Mouse (Mus musculus) adrenal gland, adult 2 months (tissue): ENCODE data around the gene Gm20388. TPM values are rescaled to one million over a fixed set of nuclear protein-coding genes. Genes with fewer than 3 reads are reported as not detected.
A peak's percentile ranks its signal among the peaks of the same experiment; 100 is the strongest.

Source experiments
- DNase-seq: peaks from one replicate; pipeline ENCODE4 v3.0.0; 2021
- polyA plus RNA-seq: library from polyadenylated mRNA; depleted of rRNA; stranded (reverse); fragments of >200 nt; gene quantifications from 2 replicates; pipeline ENCODE4 v1.2.3, GENCODE M21; 2012
- total RNA-seq, 2 experiments: library from RNA; stranded (reverse); gene quantifications; 2 replicates each; pipeline ENCODE4 v1.2.3; 2021

Gene Gm20388
- total and polyA plus RNA-seq, 3 experiments, result 5.9 to 50.1 (median 9.9) TPM

DNA sequence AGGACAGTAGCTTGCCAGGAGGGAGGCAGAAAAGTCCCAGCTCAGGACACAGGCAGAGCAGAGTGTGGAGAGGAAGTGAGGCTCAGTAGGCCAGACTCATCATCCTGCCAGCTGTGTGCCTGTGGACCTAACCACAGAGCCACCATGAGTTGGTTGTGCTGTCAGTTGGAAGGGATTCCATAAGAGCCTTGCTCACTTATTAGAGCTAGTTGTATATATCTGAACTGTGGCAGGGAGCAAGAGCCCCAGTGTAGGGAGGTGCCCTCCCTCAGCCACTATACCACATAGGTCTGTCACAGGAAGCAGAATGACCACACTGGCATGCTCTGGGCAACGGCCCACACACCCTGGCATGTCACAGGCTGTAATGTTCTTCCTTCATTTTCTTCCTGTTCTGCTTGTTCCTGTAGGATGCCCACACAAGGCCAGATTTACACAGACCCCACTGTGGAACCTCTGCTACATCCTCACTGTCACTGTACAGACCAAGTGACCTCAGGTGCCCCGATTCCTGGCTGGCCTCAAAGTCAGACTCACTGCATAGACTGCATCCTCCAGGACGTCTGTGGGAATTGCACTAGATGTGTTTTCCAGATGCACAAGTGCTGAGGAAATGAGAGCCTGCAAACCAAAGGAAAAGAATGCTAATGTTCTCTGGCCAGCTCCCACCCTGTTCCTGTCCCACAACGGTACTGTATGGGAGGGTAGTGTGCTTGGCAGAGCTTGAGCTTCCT lies 4155.9 kb downstream of the Gm20388 start:
- DNase-seq, result no peak

DNA sequence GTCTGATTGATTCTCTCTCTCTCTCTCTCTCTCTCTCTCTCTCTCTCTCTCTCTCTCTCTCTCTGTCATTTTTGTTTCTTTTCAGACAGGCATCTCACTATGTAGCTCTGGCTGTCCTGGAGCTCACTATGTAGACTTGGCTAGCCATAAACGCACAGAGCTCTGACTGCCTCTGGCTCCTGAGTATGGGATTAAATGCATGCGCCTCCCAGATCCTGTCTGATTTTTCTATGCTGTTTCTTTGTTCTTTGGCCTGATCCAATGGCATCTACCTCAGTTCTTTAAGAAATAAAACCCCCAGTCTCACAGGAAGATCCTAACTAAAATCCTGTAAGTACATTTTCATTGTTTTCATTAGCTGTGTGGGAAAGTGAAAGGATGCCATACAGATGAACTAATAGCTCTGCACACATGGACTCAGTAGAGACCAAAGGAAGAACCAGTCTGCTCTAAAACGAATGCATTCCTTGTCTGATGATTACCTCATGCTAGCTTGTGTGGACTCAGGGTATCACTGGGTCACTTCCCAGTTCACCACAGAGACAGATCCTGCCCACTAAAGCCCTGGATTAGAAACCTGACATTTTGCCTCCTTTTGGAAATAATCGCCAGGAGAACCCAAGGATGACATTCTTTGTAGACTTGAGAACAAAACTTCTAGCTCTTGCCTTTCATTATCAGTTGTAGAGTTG lies 4156.6 kb downstream of the Gm20388 start:
- no peak for DNase-seq

GRCm38 (mm10) chr8:124070363-124071324 lies 4160.0 kb downstream of the Gm20388 start:
- DNase-seq, result no peak

- DNase-seq, result no peak
These were observed 4165.3 kb downstream of the Gm20388 start for GRCm38 (mm10) chr8:124075977-124076376.

GRCm38 (mm10) chr8:124076416-124076815 lies 4165.8 kb downstream of the Gm20388 start:
- no peak for DNase-seq

GRCm38 (mm10) chr8:124077377-124077776 lies 4166.7 kb downstream of the Gm20388 start:
- no peak for DNase-seq

DNA sequence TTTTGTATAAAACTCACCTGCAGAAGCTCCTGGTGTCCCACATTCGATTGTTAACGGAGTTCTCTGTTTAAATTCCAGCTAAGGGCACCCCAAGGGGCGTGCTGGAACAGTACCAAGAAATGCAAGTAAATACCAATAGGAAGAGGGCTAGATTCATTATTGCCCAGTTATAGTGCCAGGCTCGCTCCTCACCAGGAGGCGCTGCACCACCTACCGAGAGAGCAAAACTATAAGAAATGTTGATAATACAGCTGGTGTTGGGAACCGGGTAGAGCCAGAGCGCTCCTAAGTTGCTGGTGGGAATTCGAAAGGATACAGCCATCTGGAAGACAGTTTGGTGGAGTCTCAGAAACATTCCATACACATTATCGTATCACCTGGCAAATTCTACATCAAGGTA lies 4167.4 kb downstream of the Gm20388 start:
- DNase-seq, result no peak

- no peak for DNase-seq
These were observed 4168.3 kb downstream of the Gm20388 start for GRCm38 (mm10) chr8:124078969-124079368.

- DNase-seq, result peak; percentile 16
These were observed 4170.1 kb downstream of the Gm20388 start for GRCm38 (mm10) chr8:124080467-124081326.

DNA sequence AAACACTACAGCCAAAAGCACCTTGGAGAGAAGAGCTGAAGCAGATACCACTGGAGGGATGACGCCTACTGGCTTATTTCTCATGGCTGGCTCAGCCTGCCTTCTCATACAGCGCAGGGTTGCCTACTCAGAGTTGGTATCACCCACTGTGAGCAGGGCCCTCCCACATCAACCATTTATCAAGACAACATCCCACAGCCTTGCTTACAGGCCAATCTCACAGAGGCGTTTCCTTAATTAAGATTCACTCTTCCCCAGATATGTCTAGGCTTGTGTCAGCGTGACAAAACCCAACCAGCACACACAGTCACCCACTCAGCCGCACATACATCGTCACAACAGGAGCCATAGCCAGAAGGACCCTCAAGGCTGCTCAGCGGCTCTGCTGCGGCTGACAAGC lies 4172.0 kb downstream of the Gm20388 start:
- no peak for DNase-seq

- no peak for DNase-seq
These were observed 4173.0 kb downstream of the Gm20388 start for GRCm38 (mm10) chr8:124083611-124084010.

- no peak for DNase-seq
These were observed 4175.0 kb downstream of the Gm20388 start for GRCm38 (mm10) chr8:124085668-124086067.

GRCm38 (mm10) chr8:124088092-124088613 lies 4177.5 kb downstream of the Gm20388 start:
- DNase-seq, result no peak

- DNase-seq, result no peak
These were observed 4178.4 kb downstream of the Gm20388 start for GRCm38 (mm10) chr8:124089016-124089415.

DNA sequence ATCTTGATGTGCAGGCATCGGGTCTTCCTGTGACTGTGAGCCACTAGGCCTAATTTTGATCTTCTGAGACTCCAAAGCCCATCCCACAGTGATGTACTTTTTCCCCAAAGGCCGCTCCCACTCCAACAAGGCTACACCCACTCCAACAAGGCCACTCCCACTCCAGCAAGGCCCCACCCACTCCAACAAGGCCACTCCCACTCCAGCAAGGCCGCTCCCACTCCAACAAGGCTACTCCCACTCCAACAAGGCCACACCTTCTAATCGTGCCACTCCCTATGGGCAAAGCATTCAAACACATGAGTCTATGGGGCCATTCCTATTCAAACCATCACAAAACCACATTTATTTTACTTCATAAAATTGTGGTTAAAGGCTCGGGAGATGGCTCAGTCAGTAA lies 4179.8 kb downstream of the Gm20388 start:
- DNase-seq, result no peak

GRCm38 (mm10) chr8:124098953-124099622 lies 4188.4 kb downstream of the Gm20388 start:
- DNase-seq, result no peak

DNA sequence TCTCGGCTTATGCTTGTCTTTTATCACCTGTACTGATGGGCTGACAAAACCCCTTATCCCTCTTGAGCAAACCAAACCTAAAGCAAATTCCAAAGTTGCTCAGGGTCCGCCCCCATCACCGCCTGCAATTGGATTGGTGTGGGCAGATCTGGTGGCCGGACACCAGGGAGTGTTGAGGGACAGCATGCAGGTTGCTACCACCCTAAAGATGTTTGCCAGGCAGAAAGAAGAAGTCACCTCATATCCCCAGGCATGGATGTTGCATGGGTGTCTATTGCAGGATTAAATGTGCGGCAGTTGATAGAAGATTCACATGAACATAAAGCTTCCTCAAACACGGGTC lies 4189.0 kb downstream of the Gm20388 start:
- no peak for DNase-seq

DNA sequence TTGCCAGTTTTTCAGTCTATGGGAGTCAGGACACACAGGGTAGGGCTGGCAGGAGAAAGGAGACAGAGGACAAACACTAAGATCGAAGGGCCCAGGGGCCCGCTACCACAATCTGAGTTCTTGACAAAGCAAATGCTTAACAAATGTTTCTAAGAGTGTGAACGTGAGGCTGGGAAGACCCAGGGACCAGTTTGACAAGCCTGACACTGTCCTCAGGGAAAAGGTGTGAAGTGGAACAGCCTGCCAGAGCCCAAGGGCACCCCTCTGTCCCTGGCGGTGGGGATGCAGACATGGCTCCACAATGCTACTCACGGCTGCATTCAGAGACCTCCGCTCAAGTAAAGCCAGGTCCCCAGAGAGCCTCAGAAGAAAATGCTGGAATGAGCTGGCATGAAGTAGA lies 4195.2 kb downstream of the Gm20388 start:
- DNase-seq, result no peak

GRCm38 (mm10) chr8:124106328-124107195 lies 4195.9 kb downstream of the Gm20388 start:
- DNase-seq, result no peak

GRCm38 (mm10) chr8:124113108-124113507 lies 4202.5 kb downstream of the Gm20388 start:
- DNase-seq, result no peak
